Mouse (Mus musculus) heart, embryonic 16.5 days (tissue): ENCODE data around the gene Lhx8. TPM values are rescaled to one million over a fixed set of nuclear protein-coding genes. Genes with fewer than 3 reads are reported as not detected.
A peak's percentile ranks its signal among the peaks of the same experiment; 100 is the strongest.

ENCODE experiments used
- ATAC-seq: fragments of 200-750 bp; cut with Nextera tagmentation; replicated peaks from 2 replicates; pipeline ENCODE4 v1.8.0; 2017; ENCODE audit warnings: moderate number of reproducible peaks; ENCODE audit not compliant: insufficient read depth, low FRiP score; ENCODE audit errors: extremely low read depth
- H3K27ac ChIP-seq: fragments of 300-500 bp; sonication (generic); 2 replicates; pipeline ENCODE4 v1.5.1; 2014; ENCODE audit warnings: mild to moderate bottlenecking, low read length, control low read depth, moderate library complexity
- H3K27me3 ChIP-seq: fragments of 300-500 bp; sonication (generic); 2 replicates; pipeline ENCODE4 v1.6.1; 2014; ENCODE audit warnings: low read length, mixed read lengths; ENCODE audit not compliant: control insufficient read depth, insufficient read depth
- H3K36me3 ChIP-seq: fragments of 300-500 bp; sonication (generic); 2 replicates; pipeline ENCODE4 v1.6.1; 2014; ENCODE audit not compliant: control insufficient read depth, insufficient read depth
- H3K4me1 ChIP-seq: fragments of 300-500 bp; sonication (generic); 2 replicates; pipeline ENCODE4 v1.6.1; 2014; ENCODE audit warnings: low read length, mixed read lengths; ENCODE audit not compliant: control insufficient read depth, insufficient read depth
- H3K4me2 ChIP-seq: fragments of 300-500 bp; sonication (generic); 2 replicates; pipeline ENCODE4 v1.6.1; 2014; ENCODE audit warnings: low read depth, mild to moderate bottlenecking, control low read depth, low read length
- H3K4me3 ChIP-seq: fragments of 300-500 bp; sonication (generic); 2 replicates; pipeline ENCODE4 v1.5.1; 2014; ENCODE audit warnings: mild to moderate bottlenecking, control low read depth, low read length
- H3K9ac ChIP-seq: fragments of 300-500 bp; sonication (generic); 2 replicates; pipeline ENCODE4 v1.6.1; 2014; ENCODE audit warnings: low read length, control low read depth
- H3K9me3 ChIP-seq: fragments of 300-500 bp; sonication (generic); replicated peaks from 2 replicates; pipeline ENCODE4 v1.6.1; 2016; ENCODE audit warnings: low read length; ENCODE audit not compliant: control insufficient read depth
- WGBS: fragments of 180-500 bp; shearing (Covaris S2); extraction: QIAGEN DNeasy Blood & Tissue Kit; methylation state at CpG from one replicate; pipeline ENCODE4 v1.1.7; 2014; 5-methylcytosine and 5-hydroxymethylcytosine counted together
- polyA plus RNA-seq: library from polyadenylated mRNA; unstranded; fragments of >200 nt; fragmentation: Nextera tagmentation; extraction: Ambion mirVana; gene quantifications from 2 replicates; pipeline ENCODE4 v1.2.1, GENCODE M21; 2015

Lhx8 gene
- polyA plus RNA-seq, 1 experiment from 2014 or later: 0.45 TPM

GRCm38 (mm10) chr3:154298490-154298889 is 32.0 kb downstream of the Lhx8 start:
- no peak for ATAC-seq
- Histone ChIP-seq H3K27me3 (no peaks in the 10 kb centered on the region), H3K4me1 (no peaks in the 10 kb centered on the region; the same call in 1 of the 2 replicates), H3K9ac (no peak overlapping the region), H3K27ac (no peak overlapping the region), H3K36me3 (no peaks in the 10 kb centered on the region), H3K4me3 (no peak overlapping the region), H3K4me2 (no peak overlapping the region), H3K9me3 (no peaks in the 10 kb centered on the region)

- WGBS: 26% methylated on average over 6 of the region's 6 CpGs
- Histone ChIP-seq H3K9me3 (no peaks in the 10 kb centered on the region), H3K27ac (no peak overlapping the region), H3K27me3 (no peaks in the 10 kb centered on the region), H3K4me3 (no peak overlapping the region), H3K4me1 (no peaks in the 10 kb centered on the region; the same call in 1 of the 2 replicates), H3K4me2 (no peak overlapping the region), H3K36me3 (no peaks in the 10 kb centered on the region), H3K9ac (no peak overlapping the region)
- ATAC-seq: no peak
Measured at GRCm38 (mm10) chr3:154297499-154297898, 33.0 kb downstream of the Lhx8 start.

- no peak overlapping the region for H3K4me3 ChIP-seq
- no peak overlapping the region for H3K4me2 ChIP-seq
- no peak overlapping the region for H3K9ac ChIP-seq
- no peaks in the 10 kb centered on the region; the same call in 1 of the 2 replicates for H3K4me1 ChIP-seq
- no peaks in the 10 kb centered on the region for H3K36me3 ChIP-seq
- ATAC-seq: peak; percentile 54; the same call in 1 of the 2 replicates
- no peaks in the 10 kb centered on the region for H3K9me3 ChIP-seq
- 82% methylated on average over 17 of the region's 17 CpGs for whole genome bisulfite sequencing
- no peak overlapping the region for H3K27ac ChIP-seq
- no peaks in the 10 kb centered on the region for H3K27me3 ChIP-seq
Measured at GRCm38 (mm10) chr3:154294924-154295834, 35.3 kb downstream of the Lhx8 start.

- H3K27ac ChIP-seq: no peak overlapping the region
- H3K4me1 ChIP-seq: no peaks in the 10 kb centered on the region; the same call in 1 of the 2 replicates
- H3K9ac ChIP-seq: no peak overlapping the region
- no peak overlapping the region for H3K4me3 ChIP-seq
- no peaks in the 10 kb centered on the region for H3K9me3 ChIP-seq
- H3K4me2 ChIP-seq: no peak overlapping the region
- WGBS: 62% methylated on average over 9 of the region's 9 CpGs
- ATAC-seq: no peak
- H3K27me3 ChIP-seq: no peaks in the 10 kb centered on the region
- no peaks in the 10 kb centered on the region for H3K36me3 ChIP-seq
Measured at GRCm38 (mm10) chr3:154293839-154294490, 36.5 kb downstream of the Lhx8 start.

- H3K9me3 ChIP-seq: no peaks in the 10 kb centered on the region
- no peak overlapping the region for H3K9ac ChIP-seq
- no peak overlapping the region for H3K27ac ChIP-seq
- no peaks in the 10 kb centered on the region for H3K36me3 ChIP-seq
- no peak for ATAC-seq
- H3K4me2 ChIP-seq: no peak overlapping the region
- 59% methylated on average over 5 of the region's 5 CpGs for WGBS
- H3K4me1 ChIP-seq: no peaks in the 10 kb centered on the region; the same call in 1 of the 2 replicates
- no peaks in the 10 kb centered on the region for H3K27me3 ChIP-seq
- H3K4me3 ChIP-seq: no peak overlapping the region
Measured at GRCm38 (mm10) chr3:154292126-154292525, 38.3 kb downstream of the Lhx8 start.

- no peak overlapping the region for H3K9ac ChIP-seq
- no peak overlapping the region for H3K27ac ChIP-seq
- no peak overlapping the region for H3K4me3 ChIP-seq
- no peak overlapping the region for H3K4me2 ChIP-seq
- ATAC-seq: no peak
- no peaks in the 10 kb centered on the region; the same call in 1 of the 2 replicates for H3K4me1 ChIP-seq
- no peaks in the 10 kb centered on the region for H3K27me3 ChIP-seq
- WGBS: 60% methylated on average over 2 of the region's 2 CpGs
- H3K9me3 ChIP-seq: no peaks in the 10 kb centered on the region
- H3K36me3 ChIP-seq: no peaks in the 10 kb centered on the region
Measured at GRCm38 (mm10) chr3:154290351-154290750, 40.1 kb downstream of the Lhx8 start.

- no peak overlapping the region for H3K9ac ChIP-seq
- no peak for ATAC-seq
- WGBS: 72% methylated on average over 4 of the region's 4 CpGs
- no peak overlapping the region for H3K4me2 ChIP-seq
- no peaks in the 10 kb centered on the region for H3K27me3 ChIP-seq
- H3K27ac ChIP-seq: no peak overlapping the region
- no peaks in the 10 kb centered on the region for H3K4me1 ChIP-seq
- H3K36me3 ChIP-seq: no peaks in the 10 kb centered on the region
- H3K4me3 ChIP-seq: no peak overlapping the region
- no peaks in the 10 kb centered on the region for H3K9me3 ChIP-seq
Measured at GRCm38 (mm10) chr3:154288429-154289069, 41.9 kb downstream of the Lhx8 start.

GRCm38 (mm10) chr3:154287217-154287616 is 43.2 kb downstream of the Lhx8 start:
- 61% methylated on average over 2 of the region's 2 CpGs for WGBS
- no peaks in the 10 kb centered on the region for H3K4me1 ChIP-seq
- no peaks in the 10 kb centered on the region for H3K27me3 ChIP-seq
- ATAC-seq: no peak
- no peak overlapping the region for H3K4me3 ChIP-seq
- H3K9me3 ChIP-seq: no peaks in the 10 kb centered on the region
- H3K36me3 ChIP-seq: no peaks in the 10 kb centered on the region
- no peak overlapping the region for H3K4me2 ChIP-seq
- no peak overlapping the region for H3K9ac ChIP-seq
- no peak overlapping the region for H3K27ac ChIP-seq

GRCm38 (mm10) chr3:154285351-154285750 is 45.1 kb downstream of the Lhx8 start:
- H3K27ac ChIP-seq: no peak overlapping the region
- no peaks in the 10 kb centered on the region for H3K9me3 ChIP-seq
- WGBS: 58% methylated on average over 4 of the region's 4 CpGs
- no peaks in the 10 kb centered on the region for H3K27me3 ChIP-seq
- ATAC-seq: no peak
- H3K4me1 ChIP-seq: no peaks in the 10 kb centered on the region
- no peak overlapping the region for H3K9ac ChIP-seq
- H3K4me2 ChIP-seq: no peak overlapping the region
- H3K36me3 ChIP-seq: no peaks in the 10 kb centered on the region
- H3K4me3 ChIP-seq: no peak overlapping the region
